Mouse (Mus musculus) neural tube, embryonic 12.5 days (tissue): ENCODE data around the gene BC049352. TPM values are rescaled to one million over a fixed set of nuclear protein-coding genes. Genes with fewer than 3 reads are reported as not detected.

Experiments
- ATAC-seq: fragments of 200-750 bp; cut with Nextera tagmentation; 2 replicates; pipeline ENCODE4 v1.8.0; 2017; ENCODE audit warnings: low read depth, mild to moderate bottlenecking, moderate TSS enrichment, moderate library complexity; ENCODE audit not compliant: low FRiP score
- H3K27ac ChIP-seq: fragments of 300-500 bp; sonication (generic); 2 replicates; pipeline ENCODE4 v1.5.1; 2016
- H3K27me3 ChIP-seq: fragments of 300-500 bp; sonication (generic); replicated peaks from 2 replicates; pipeline ENCODE4 v1.6.1; 2016; ENCODE audit warnings: mild to moderate bottlenecking
- H3K36me3 ChIP-seq: fragments of 300-500 bp; sonication (generic); 2 replicates; pipeline ENCODE4 v1.6.1; 2016; ENCODE audit warnings: mild to moderate bottlenecking
- H3K4me1 ChIP-seq: fragments of 300-500 bp; sonication (generic); 2 replicates; pipeline ENCODE4 v1.6.1; 2016
- H3K4me2 ChIP-seq: fragments of 300-500 bp; sonication (generic); replicated peaks from 2 replicates; pipeline ENCODE4 v1.6.1; 2016; ENCODE audit warnings: mild to moderate bottlenecking
- H3K4me3 ChIP-seq: fragments of 300-500 bp; sonication (generic); 2 replicates; pipeline ENCODE4 v1.5.1; 2016
- H3K9ac ChIP-seq: fragments of 300-500 bp; sonication (generic); 2 replicates; pipeline ENCODE4 v1.6.1; 2016; ENCODE audit warnings: mild to moderate bottlenecking
- H3K9me3 ChIP-seq: fragments of 300-500 bp; sonication (generic); 2 replicates; pipeline ENCODE4 v1.6.1; 2016; ENCODE audit warnings: mild to moderate bottlenecking
- WGBS: fragments of 180-500 bp; shearing (Covaris S2); methylation state at CpG from one replicate; pipeline ENCODE4 v1.1.7; 2016; 5-methylcytosine and 5-hydroxymethylcytosine counted together
- polyA plus RNA-seq: library from polyadenylated mRNA; unstranded; fragments of >200 nt; fragmentation: Nextera tagmentation; extraction: Ambion mirVana; gene quantifications from 2 replicates; pipeline ENCODE4 v1.2.1, GENCODE M21; 2016

The BC049352 gene
- polyA plus RNA-seq, 1 experiment from 2014 or later = not detected

- ATAC-seq = no peak
- Histone ChIP-seq H3K4me3 (no peak overlapping the region), H3K9me3 (no peaks in the 10 kb centered on the region; the same call in 1 of the 2 replicates), H3K9ac (no peak overlapping the region), H3K27ac (no peak overlapping the region), H3K4me2 (no peak overlapping the region), H3K36me3 (no peaks in the 10 kb centered on the region), H3K4me1 (no peaks in the 10 kb centered on the region), H3K27me3 (no peaks in the 10 kb centered on the region)
- WGBS = 80% methylated on average over 5 of the region's 5 CpGs
Measured at GRCm38 (mm10) chr9:45167903-45168302, 13.9 kb upstream of the BC049352 start.

- Histone ChIP-seq H3K27me3 (no peaks in the 10 kb centered on the region), H3K27ac (no peak overlapping the region), H3K4me2 (no peak overlapping the region), H3K36me3 (no peaks in the 10 kb centered on the region), H3K4me1 (no peaks in the 10 kb centered on the region), H3K9me3 (no peaks in the 10 kb centered on the region; the same call in 1 of the 2 replicates), H3K9ac (no peak overlapping the region), H3K4me3 (no peak overlapping the region)
- WGBS = 87% methylated on average over 5 of the region's 5 CpGs
- no peak for ATAC-seq
Measured at GRCm38 (mm10) chr9:45170150-45170549, 11.7 kb upstream of the BC049352 start.

GRCm38 (mm10) chr9:45171073-45171610 is 10.7 kb upstream of the BC049352 start:
- H3K27me3 ChIP-seq = no peaks in the 10 kb centered on the region
- no peak overlapping the region for H3K9ac ChIP-seq
- H3K4me3 ChIP-seq = no peak overlapping the region
- H3K36me3 ChIP-seq = no peaks in the 10 kb centered on the region
- 79% methylated on average over 1 of the region's 1 CpGs for WGBS
- ATAC-seq = no peak
- H3K27ac ChIP-seq = no peak overlapping the region
- H3K4me2 ChIP-seq = no peak overlapping the region
- no peaks in the 10 kb centered on the region for H3K4me1 ChIP-seq
- H3K9me3 ChIP-seq = no peaks in the 10 kb centered on the region; the same call in 1 of the 2 replicates

- no peak overlapping the region for H3K9ac ChIP-seq
- no peaks in the 10 kb centered on the region for H3K36me3 ChIP-seq
- no peaks in the 10 kb centered on the region; the same call in 1 of the 2 replicates for H3K9me3 ChIP-seq
- no peak overlapping the region for H3K4me3 ChIP-seq
- 73% methylated on average over 3 of the region's 3 CpGs for WGBS
- H3K4me1 ChIP-seq = no peaks in the 10 kb centered on the region
- ATAC-seq = no peak
- H3K4me2 ChIP-seq = no peak overlapping the region
- no peak overlapping the region for H3K27ac ChIP-seq
- H3K27me3 ChIP-seq = no peaks in the 10 kb centered on the region
Measured at GRCm38 (mm10) chr9:45173475-45173874, 8.3 kb upstream of the BC049352 start.

GRCm38 (mm10) chr9:45179282-45179681 is 2.5 kb upstream of the BC049352 start:
- H3K27ac ChIP-seq = no peak overlapping the region
- H3K9me3 ChIP-seq = no peaks in the 10 kb centered on the region
- 92% methylated on average over 5 of the region's 5 CpGs for WGBS
- no peaks in the 10 kb centered on the region for H3K27me3 ChIP-seq
- H3K4me2 ChIP-seq = no peak overlapping the region
- H3K4me1 ChIP-seq = no peaks in the 10 kb centered on the region
- H3K36me3 ChIP-seq = no peaks in the 10 kb centered on the region
- H3K9ac ChIP-seq = no peak overlapping the region
- no peak for ATAC-seq
- no peak overlapping the region for H3K4me3 ChIP-seq

GRCm38 (mm10) chr9:45182521-45182920 is 714 bp downstream of the BC049352 start:
- Histone ChIP-seq H3K27me3 (no peaks in the 10 kb centered on the region), H3K4me3 (no peak overlapping the region), H3K9ac (no peak overlapping the region), H3K4me1 (no peaks in the 10 kb centered on the region), H3K36me3 (no peaks in the 10 kb centered on the region), H3K27ac (no peak overlapping the region), H3K9me3 (no peaks in the 10 kb centered on the region), H3K4me2 (no peak overlapping the region)
- WGBS = 57% methylated on average over 3 of the region's 3 CpGs
- no peak for ATAC-seq

- no peak overlapping the region for H3K4me3 ChIP-seq
- H3K36me3 ChIP-seq = no peaks in the 10 kb centered on the region
- no peak overlapping the region for H3K27ac ChIP-seq
- 83% methylated on average over 6 of the region's 6 CpGs for WGBS
- no peak overlapping the region for H3K4me2 ChIP-seq
- ATAC-seq = no peak
- H3K9me3 ChIP-seq = no peaks in the 10 kb centered on the region
- H3K9ac ChIP-seq = no peak overlapping the region
- no peaks in the 10 kb centered on the region for H3K27me3 ChIP-seq
- H3K4me1 ChIP-seq = no peaks in the 10 kb centered on the region
Measured at GRCm38 (mm10) chr9:45183266-45183665, 1.5 kb downstream of the BC049352 start.

GRCm38 (mm10) chr9:45185250-45185649 is 3.4 kb downstream of the BC049352 start:
- Histone ChIP-seq H3K27ac (no peak overlapping the region), H3K27me3 (no peaks in the 10 kb centered on the region), H3K4me3 (no peak overlapping the region), H3K9ac (no peak overlapping the region), H3K4me1 (no peaks in the 10 kb centered on the region), H3K4me2 (no peak overlapping the region), H3K36me3 (no peaks in the 10 kb centered on the region), H3K9me3 (no peaks in the 10 kb centered on the region)
- ATAC-seq = no peak
- 74% methylated on average over 4 of the region's 4 CpGs for WGBS

- H3K27me3 ChIP-seq = no peaks in the 10 kb centered on the region
- no peak for ATAC-seq
- H3K4me1 ChIP-seq = no peaks in the 10 kb centered on the region
- H3K9me3 ChIP-seq = no peaks in the 10 kb centered on the region
- no peaks in the 10 kb centered on the region for H3K36me3 ChIP-seq
- no peak overlapping the region for H3K9ac ChIP-seq
- no peak overlapping the region for H3K4me3 ChIP-seq
- H3K27ac ChIP-seq = no peak overlapping the region
- no peak overlapping the region for H3K4me2 ChIP-seq
- 89% methylated on average over 10 of the region's 10 CpGs for WGBS
Measured at GRCm38 (mm10) chr9:45188570-45189563, 7.1 kb downstream of the BC049352 start.

GRCm38 (mm10) chr9:45189661-45190174 is 7.9 kb downstream of the BC049352 start:
- no peak overlapping the region for H3K27ac ChIP-seq
- H3K4me1 ChIP-seq = no peaks in the 10 kb centered on the region
- H3K9ac ChIP-seq = no peak overlapping the region
- H3K4me2 ChIP-seq = no peak overlapping the region
- no peak overlapping the region for H3K4me3 ChIP-seq
- ATAC-seq = no peak
- H3K9me3 ChIP-seq = no peaks in the 10 kb centered on the region
- no peaks in the 10 kb centered on the region for H3K27me3 ChIP-seq
- no peaks in the 10 kb centered on the region for H3K36me3 ChIP-seq
- WGBS = 88% methylated on average over 4 of the region's 4 CpGs

- H3K4me3 ChIP-seq = no peak overlapping the region
- ATAC-seq = no peak
Measured at GRCm38 (mm10) chr9:45195468-45195867, 13.7 kb downstream of the BC049352 start.

GRCm38 (mm10) chr9:45196125-45196830 is 14.5 kb downstream of the BC049352 start:
- H3K4me1 ChIP-seq = no peaks in the 10 kb centered on the region
- no peak overlapping the region for H3K4me3 ChIP-seq
- H3K9me3 ChIP-seq = no peaks in the 10 kb centered on the region
- no peaks in the 10 kb centered on the region for H3K27me3 ChIP-seq
- no peak overlapping the region for H3K9ac ChIP-seq
- no peaks in the 10 kb centered on the region for H3K36me3 ChIP-seq
- no peak overlapping the region for H3K27ac ChIP-seq
- H3K4me2 ChIP-seq = no peak overlapping the region
- WGBS = 71% methylated on average over 8 of the region's 8 CpGs
- ATAC-seq = no peak

More at GRCm38 (mm10) chr9:45195468-45195867, 13.7 kb downstream of the BC049352 start:
- Histone ChIP-seq H3K27ac (no peak overlapping the region), H3K27me3 (no peaks in the 10 kb centered on the region), H3K36me3 (no peaks in the 10 kb centered on the region), H3K9ac (no peak overlapping the region), H3K4me1 (no peaks in the 10 kb centered on the region), H3K4me2 (no peak overlapping the region), H3K9me3 (no peaks in the 10 kb centered on the region)
- 76% methylated on average over 4 of the region's 4 CpGs for WGBS
